Mouse (Mus musculus) stomach, embryonic 16.5 days (tissue): ENCODE data around the gene Cmas. TPM values are rescaled to one million over a fixed set of nuclear protein-coding genes. Genes with fewer than 3 reads are reported as not detected.

Experiments used
- ATAC-seq: fragments of 200-750 bp; cut with Nextera tagmentation; 2 replicates; pipeline ENCODE4 v1.8.0; 2017; ENCODE audit warnings: moderate number of reproducible peaks, moderate TSS enrichment; ENCODE audit not compliant: insufficient read depth, low FRiP score
- H3K27ac ChIP-seq: fragments of 300-500 bp; sonication (generic); 2 replicates; pipeline ENCODE4 v1.5.1; 2014; ENCODE audit warnings: low read length
- H3K27me3 ChIP-seq: fragments of 300-500 bp; sonication (generic); 2 replicates; pipeline ENCODE4 v1.6.1; 2014; ENCODE audit warnings: low read length, control low read depth, mixed read lengths; ENCODE audit not compliant: control insufficient read depth, insufficient read depth
- H3K36me3 ChIP-seq: fragments of 300-500 bp; sonication (generic); 2 replicates; pipeline ENCODE4 v1.6.1; 2014; ENCODE audit warnings: low read length; ENCODE audit not compliant: control insufficient read depth, insufficient read depth
- H3K4me1 ChIP-seq: fragments of 300-500 bp; sonication (generic); 2 replicates; pipeline ENCODE4 v1.6.1; 2014; ENCODE audit warnings: low read length, control low read depth, mixed read lengths; ENCODE audit not compliant: control insufficient read depth, insufficient read depth
- H3K4me2 ChIP-seq: fragments of 300-500 bp; sonication (generic); 2 replicates; pipeline ENCODE4 v1.6.1; 2014; ENCODE audit warnings: low read depth, low read length, mixed read lengths
- H3K4me3 ChIP-seq: fragments of 300-500 bp; sonication (generic); replicated peaks from 2 replicates; pipeline ENCODE4 v1.5.1; 2014; ENCODE audit warnings: mild to moderate bottlenecking, low read length
- H3K9ac ChIP-seq: fragments of 300-500 bp; sonication (generic); 2 replicates; pipeline ENCODE4 v1.6.1; 2014; ENCODE audit warnings: low read length
- H3K9me3 ChIP-seq: fragments of 300-500 bp; sonication (generic); replicated peaks from 2 replicates; pipeline ENCODE4 v1.6.1; 2016; ENCODE audit warnings: low read length, control low read depth; ENCODE audit not compliant: control insufficient read depth
- WGBS: fragments of 180-500 bp; shearing (Covaris S2); extraction: QIAGEN DNeasy Blood & Tissue Kit; methylation state at CpG from one replicate; pipeline ENCODE4 v1.1.7; 2014; 5-methylcytosine and 5-hydroxymethylcytosine counted together
- polyA plus RNA-seq: library from polyadenylated mRNA; unstranded; fragments of >200 nt; fragmentation: Nextera tagmentation; extraction: Ambion mirVana; gene quantifications from 2 replicates; pipeline ENCODE4 v1.2.1, GENCODE M21; 2015

Cmas gene
- 83.6 and 90.7 TPM in 2 replicates for polyA plus RNA-seq

DNA sequence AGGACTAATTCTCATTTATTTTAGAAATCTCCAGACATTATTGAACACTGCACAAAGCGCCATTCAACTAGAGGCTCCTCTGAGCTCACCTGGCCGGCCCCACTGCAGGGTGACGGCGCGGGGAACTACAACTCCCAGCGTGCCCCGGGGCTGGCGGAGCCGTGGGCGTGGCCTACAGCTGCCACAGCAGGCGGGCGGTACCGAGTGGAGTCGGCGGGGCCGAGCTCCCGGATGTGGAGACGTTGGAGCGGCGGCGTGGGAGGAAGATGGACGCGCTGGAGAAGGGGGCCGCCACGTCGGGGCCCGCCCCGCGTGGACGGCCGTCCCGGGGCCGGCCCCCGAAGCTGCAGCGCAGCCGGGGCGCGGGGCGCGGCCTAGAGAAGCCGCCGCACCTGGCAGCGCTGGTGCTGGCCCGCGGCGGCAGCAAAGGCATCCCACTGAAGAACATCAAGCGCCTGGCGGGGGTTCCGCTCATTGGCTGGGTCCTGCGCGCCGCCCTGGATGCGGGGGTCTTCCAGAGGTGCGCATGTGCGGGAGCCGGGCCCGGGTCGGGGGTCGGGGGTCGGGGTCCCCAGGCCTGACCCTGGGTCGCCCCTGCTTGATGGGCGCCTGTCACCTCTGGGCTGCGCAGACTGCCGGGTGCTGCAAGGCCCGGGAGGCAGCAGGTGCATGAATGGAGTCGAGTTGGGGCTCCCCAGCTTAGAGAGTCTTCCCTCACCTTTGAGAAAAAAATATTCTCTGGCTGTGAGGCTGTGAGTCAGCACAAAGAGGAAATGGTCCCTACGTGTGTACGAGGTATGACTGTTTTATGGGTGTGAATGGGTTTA is at the start of gene Cmas:
Gene Cmas, plus strand, starts transcription at position 180 of the 827 bp plus-strand sequence.
- H3K4me2 ChIP-seq, result peak within 1 kb of the TSS; percentile 81
- H3K4me3 ChIP-seq, result peak within 1 kb of the TSS; percentile 91
- peak; percentile 95 for ATAC-seq
- H3K4me1 ChIP-seq, result peaks cover 7% of the 10 kb centered on the region
- H3K9me3 ChIP-seq, result no peaks in the 10 kb centered on the region
- 0 out of 2 replicates have a peak, but pooled peaks cover 3% of the 10 kb centered on the region for H3K36me3 ChIP-seq
- H3K9ac ChIP-seq, result peak within 1 kb of the TSS; percentile 94
- under 1% methylated on average over 66 of the region's 68 CpGs for WGBS
- H3K27ac ChIP-seq, result peak within 1 kb of the TSS; percentile 93
- H3K27me3 ChIP-seq, result no peaks in the 10 kb centered on the region

- no peak for ATAC-seq
- no peak overlapping the region for H3K27ac ChIP-seq
- no peaks in the 10 kb centered on the region for H3K36me3 ChIP-seq
- H3K9me3 ChIP-seq, result no peaks in the 10 kb centered on the region
- H3K4me3 ChIP-seq, result no peak overlapping the region
- H3K27me3 ChIP-seq, result no peaks in the 10 kb centered on the region
- WGBS, result 79% methylated on average over 3 of the region's 3 CpGs
- no peak overlapping the region for H3K9ac ChIP-seq
- peaks cover 13% of the 10 kb centered on the region for H3K4me1 ChIP-seq
- no peak overlapping the region for H3K4me2 ChIP-seq
Measured at GRCm38 (mm10) chr6:142706688-142707087, 49.8 kb upstream of the Cmas start.

DNA sequence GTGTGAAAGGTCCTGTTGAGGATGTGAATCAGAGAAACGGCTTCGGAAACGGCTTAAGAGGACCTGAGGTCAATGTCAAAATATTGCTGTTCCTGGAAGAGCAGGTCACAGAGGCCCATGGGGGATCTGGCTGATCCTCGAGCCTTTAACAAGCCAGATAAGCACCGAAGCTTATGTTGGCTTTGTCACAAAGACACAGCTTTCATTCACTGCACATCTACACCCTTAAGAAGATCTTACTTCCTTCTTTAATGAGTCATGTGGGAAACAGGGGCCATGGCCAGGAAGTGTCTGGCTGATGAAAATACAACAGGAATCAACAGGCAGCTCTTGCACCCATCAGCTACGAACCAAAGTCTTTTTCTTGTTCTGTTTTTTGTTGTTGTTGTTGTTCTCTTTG is 48.1 kb upstream of the Cmas start:
- Histone ChIP-seq H3K9ac (no peak overlapping the region), H3K4me2 (no peak overlapping the region), H3K27ac (no peak overlapping the region), H3K4me3 (no peak overlapping the region), H3K9me3 (no peaks in the 10 kb centered on the region), H3K4me1 (peaks cover 6% of the 10 kb centered on the region; the same call in 1 of the 2 replicates), H3K36me3 (no peaks in the 10 kb centered on the region), H3K27me3 (no peaks in the 10 kb centered on the region)
- ATAC-seq, result no peak
- WGBS, result 71% methylated on average over 6 of the region's 6 CpGs

- H3K9ac ChIP-seq, result no peak overlapping the region
- H3K27me3 ChIP-seq, result no peaks in the 10 kb centered on the region
- H3K27ac ChIP-seq, result peak overlapping the region; percentile 54; the same call in 1 of the 2 replicates
- no peak for ATAC-seq
- no peaks in the 10 kb centered on the region for H3K9me3 ChIP-seq
- no peak overlapping the region for H3K4me3 ChIP-seq
- peaks cover 3% of the 10 kb centered on the region; the same call in 1 of the 2 replicates for H3K4me1 ChIP-seq
- no peak overlapping the region for H3K4me2 ChIP-seq
- 74% methylated on average over 6 of the region's 6 CpGs for WGBS
- H3K36me3 ChIP-seq, result no peaks in the 10 kb centered on the region
Measured at GRCm38 (mm10) chr6:142710690-142711089, 45.8 kb upstream of the Cmas start.

- H3K27ac ChIP-seq, result peak overlapping the region; percentile 54; the same call in 1 of the 2 replicates
- WGBS, result 32% methylated on average over 4 of the region's 4 CpGs
Measured at GRCm38 (mm10) chr6:142711106-142711505, 45.4 kb upstream of the Cmas start.

GRCm38 (mm10) chr6:142715026-142715425 is 41.5 kb upstream of the Cmas start:
- Histone ChIP-seq H3K9ac (no peak overlapping the region), H3K4me2 (no peak overlapping the region), H3K27ac (no peak overlapping the region), H3K27me3 (no peaks in the 10 kb centered on the region), H3K36me3 (no peaks in the 10 kb centered on the region), H3K4me1 (0 out of 2 replicates have a peak, but pooled peaks cover 3% of the 10 kb centered on the region), H3K9me3 (no peaks in the 10 kb centered on the region), H3K4me3 (no peak overlapping the region)
- 50% methylated on average over 8 of the region's 8 CpGs for whole genome bisulfite sequencing
- ATAC-seq, result no peak

More at GRCm38 (mm10) chr6:142711106-142711505, 45.4 kb upstream of the Cmas start:
- H3K9me3 ChIP-seq, result no peaks in the 10 kb centered on the region
- H3K27me3 ChIP-seq, result no peaks in the 10 kb centered on the region
- no peaks in the 10 kb centered on the region for H3K36me3 ChIP-seq
- peaks cover 3% of the 10 kb centered on the region; the same call in 1 of the 2 replicates for H3K4me1 ChIP-seq
- H3K4me3 ChIP-seq, result no peak overlapping the region
- no peak overlapping the region for H3K9ac ChIP-seq
- no peak overlapping the region for H3K4me2 ChIP-seq
- no peak for ATAC-seq

DNA sequence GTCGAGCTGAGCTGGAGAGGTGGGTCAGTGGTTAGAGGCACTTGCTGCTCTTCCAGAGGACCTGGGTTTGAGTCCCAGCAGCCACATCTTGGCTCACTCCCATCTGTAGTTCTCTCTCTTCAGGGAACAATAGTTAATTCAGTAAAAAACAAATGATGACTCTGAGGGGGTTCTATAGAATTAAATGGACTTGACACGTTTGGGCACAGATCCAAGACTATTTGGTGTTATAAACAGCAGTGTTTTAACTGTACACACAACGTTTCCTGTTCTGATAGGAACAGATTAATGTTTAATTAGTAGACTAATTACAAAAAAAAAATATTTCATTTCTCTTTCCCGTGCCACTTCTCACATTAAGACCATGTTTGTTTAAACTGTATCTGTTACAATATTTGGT is 39.3 kb upstream of the Cmas start:
- Histone ChIP-seq H3K4me2 (no peak overlapping the region), H3K27me3 (no peaks in the 10 kb centered on the region), H3K4me3 (no peak overlapping the region), H3K27ac (0 out of 2 replicates have a peak overlapping the region, but pooled peaks have one; percentile 19), H3K9me3 (no peaks in the 10 kb centered on the region), H3K4me1 (no peaks in the 10 kb centered on the region), H3K36me3 (no peaks in the 10 kb centered on the region), H3K9ac (no peak overlapping the region)
- no peak for ATAC-seq
- 43% methylated on average over 4 of the region's 4 CpGs for WGBS

DNA sequence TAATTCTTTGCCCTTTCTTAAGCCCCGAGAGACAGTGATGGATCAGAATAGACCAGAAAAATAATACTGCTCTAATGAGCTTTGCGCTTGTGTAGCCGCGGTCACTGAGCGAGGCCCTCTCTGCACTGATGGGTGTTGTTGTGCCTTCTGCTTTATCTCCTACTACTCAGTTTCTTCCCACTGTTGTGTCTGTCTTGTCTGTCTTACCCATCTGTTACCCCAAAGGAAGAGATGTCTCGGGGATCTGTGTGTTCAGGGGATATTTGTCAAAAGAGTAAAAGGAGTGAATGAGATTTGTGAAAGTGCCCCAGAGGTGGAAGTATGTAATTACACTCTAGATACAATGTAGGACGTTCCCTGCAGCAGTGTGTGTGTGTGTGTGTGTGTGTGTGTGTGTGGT is 38.3 kb upstream of the Cmas start:
- Histone ChIP-seq H3K27me3 (no peaks in the 10 kb centered on the region), H3K4me3 (no peak overlapping the region), H3K4me2 (no peak overlapping the region), H3K9me3 (0 out of 2 replicates have a peak, but pooled peaks cover 4% of the 10 kb centered on the region), H3K9ac (no peak overlapping the region), H3K4me1 (no peaks in the 10 kb centered on the region), H3K36me3 (no peaks in the 10 kb centered on the region), H3K27ac (peak overlapping the region; percentile 66)
- 40% methylated on average over 7 of the region's 7 CpGs for WGBS
- ATAC-seq, result peak; percentile 57

- Histone ChIP-seq H3K27ac (no peak overlapping the region), H3K9ac (no peak overlapping the region), H3K9me3 (0 out of 2 replicates have a peak, but pooled peaks cover 4% of the 10 kb centered on the region), H3K36me3 (no peaks in the 10 kb centered on the region), H3K4me2 (no peak overlapping the region), H3K4me3 (no peak overlapping the region), H3K4me1 (no peaks in the 10 kb centered on the region), H3K27me3 (no peaks in the 10 kb centered on the region)
- no peak for ATAC-seq
- 68% methylated on average over 6 of the region's 6 CpGs for WGBS
Measured at GRCm38 (mm10) chr6:142720641-142721040, 35.8 kb upstream of the Cmas start.
